Comparison of ENCODE assay signal across 8 mouse cellular contexts in genomic region chr12:40445206-40445605, GRCm38 (mm10). TPM values are rescaled to one million over a fixed set of nuclear protein-coding genes. Genes with fewer than 3 reads are reported as not detected.
A peak's percentile ranks its signal among the peaks of the same experiment; 100 is the strongest.
DNase-seq lines count a peak whose midpoint lies in the region; ATAC-seq lines count a peak whose summit lies in the region.

No protein-coding gene starts in this region.

- no peaks in the 10 kb centered on the region for H3K27me3 ChIP-seq in hindbrain, embryonic 11.5 days (ENCODE audit: control insufficient read depth, insufficient read depth, low read length)
- no peaks in the 10 kb centered on the region for H3K27me3 ChIP-seq in lung, embryonic 16.5 days (ENCODE audit: control insufficient read depth, insufficient read depth, low read depth, low read length)

- intact Hi-C loops in left cerebral cortex, postnatal 14 days (cut with DNase I) = loop anchor here (5.0 to 10.0 kb wide), 4 partner anchors 57 to 350 kb away; no protein-coding TSS in a partner anchor

- 1% methylated on average over 16 of the region's 16 CpGs for WGBS in hindbrain, embryonic 11.5 days
- WGBS in lung, embryonic 16.5 days = under 1% methylated on average over 16 of the region's 16 CpGs

- H3K4me1 ChIP-seq in hindbrain, embryonic 11.5 days (replicated peaks; ENCODE audit: control insufficient read depth, insufficient read depth, low read length) = no peaks in the 10 kb centered on the region
- peaks cover 22% of the 10 kb centered on the region for H3K4me1 ChIP-seq in lung, embryonic 16.5 days (replicated peaks; ENCODE audit: control insufficient read depth, insufficient read depth, low read length)

- ATAC-seq in hindbrain, embryonic 11.5 days (ENCODE audit: low FRiP score) = peak; percentile 23
- peak; percentile 15 for ATAC-seq in lung, embryonic 16.5 days (ENCODE audit: low read depth)

- H3K4me3 ChIP-seq in hindbrain, embryonic 11.5 days (ENCODE audit: low read depth, low read length) = peak overlapping the region; percentile 73
- H3K4me3 ChIP-seq in lung, embryonic 16.5 days (ENCODE audit: low read length) = peak overlapping the region; percentile 90

- H3K4me2 ChIP-seq in hindbrain, embryonic 11.5 days (replicated peaks; ENCODE audit: low read depth, low read length) = peak overlapping the region; percentile 62
- H3K4me2 ChIP-seq in lung, embryonic 16.5 days (ENCODE audit: low read depth, low read length) = peak overlapping the region; percentile 92

- no peaks in the 10 kb centered on the region for H3K9me3 ChIP-seq in hindbrain, embryonic 11.5 days (ENCODE audit: control insufficient read depth, low read length)
- no peaks in the 10 kb centered on the region for H3K9me3 ChIP-seq in lung, embryonic 16.5 days (ENCODE audit: control insufficient read depth, low read length)

- peak; percentile 23 for DNase-seq in ovary, adult 18-20 months (ENCODE audit: low spot score)
- no peak for DNase-seq in ovary, postnatal 14 days (ENCODE audit: low spot score)
- DNase-seq in embryo, embryonic 10.5 days (ENCODE audit: low spot score) = peak; percentile 53
- DNase-seq in hindbrain, embryonic 11.5 days (ENCODE audit: low spot score) = no peak
- no peak for DNase-seq in c-Kit-positive CD71-positive TER-119-positive erythroid progenitor cells, embryonic 14.5 days (ENCODE audit: low spot score)
- DNase-seq in left cerebral cortex, postnatal 14 days (ENCODE audit: low spot score in 2 of 2) = no peak
- DNase-seq in cerebellum, adult 9-11 months = no peak

- H3K9ac ChIP-seq in hindbrain, embryonic 11.5 days (ENCODE audit: low read depth, low read length) = peak overlapping the region; percentile 46
- H3K9ac ChIP-seq in lung, embryonic 16.5 days (ENCODE audit: low read length) = peak overlapping the region; percentile 79

- H3K36me3 ChIP-seq in hindbrain, embryonic 11.5 days (ENCODE audit: control insufficient read depth, insufficient read depth, low read length) = no peaks in the 10 kb centered on the region
- no peaks in the 10 kb centered on the region for H3K36me3 ChIP-seq in lung, embryonic 16.5 days (ENCODE audit: control insufficient read depth, insufficient read depth, low read length)

- H3K27ac ChIP-seq in hindbrain, embryonic 11.5 days (ENCODE audit: low read depth, low read length) = no peak overlapping the region
- peak overlapping the region; percentile 49; the same call in 1 of the 2 replicates for H3K27ac ChIP-seq in lung, embryonic 16.5 days (ENCODE audit: low read length)

RNA-seq across cellular contexts. Expression of gene Zfp277, which starts 0.5 kb away (rescaled TPM):
- polyA plus RNA-seq in hindbrain, embryonic 11.5 days (2014; fragmentation: Nextera tagmentation; extraction: Ambion mirVana) = 42.3 and 46.2 TPM in 2 replicates
- 42.3 and 42.8 TPM in 2 replicates for polyA plus RNA-seq in lung, embryonic 16.5 days (2015; fragmentation: Nextera tagmentation; extraction: Ambion mirVana)
- 10 to 100 TPM; 19.9 to 20.9 TPM for total RNA-seq in left cerebral cortex, postnatal 14 days (2021)

RNA-seq across cellular contexts. Expression of gene Dock4, which starts 0.5 kb away (rescaled TPM):
- 19.8 and 29.4 TPM in 2 replicates for polyA plus RNA-seq in hindbrain, embryonic 11.5 days (2014; fragmentation: Nextera tagmentation; extraction: Ambion mirVana)
- polyA plus RNA-seq in lung, embryonic 16.5 days (2015; fragmentation: Nextera tagmentation; extraction: Ambion mirVana) = 28.4 and 32.9 TPM in 2 replicates
- 10 to 100 TPM; 86.1 to 86.3 TPM for total RNA-seq in left cerebral cortex, postnatal 14 days (2021)

Comparison
In these comparisons a context has a peak if more than half of its experiments do, and no peak if none do; other contexts are left out.
1. DNase-seq: peak in ovary, adult 18-20 months (single experiment) and embryo, embryonic 10.5 days (single experiment); none in ovary, postnatal 14 days (single experiment), hindbrain, embryonic 11.5 days (single experiment), c-Kit-positive CD71-positive TER-119-positive erythroid progenitor cells, embryonic 14.5 days (single experiment), left cerebral cortex, postnatal 14 days (0 of 2) and cerebellum, adult 9-11 months (single experiment).